Mouse (Mus musculus) heart, adult 2 months (tissue): ENCODE data around the gene Bst2. TPM values are rescaled to one million over a fixed set of nuclear protein-coding genes. Genes with fewer than 3 reads are reported as not detected.

Experiments used
- DNase-seq, 2 experiments: peaks; one replicate each; pipeline ENCODE4 v3.0.0; 2021
- H3K27ac ChIP-seq: fragments of 200-600 bp; 2 replicates; pipeline ENCODE4 v1.8.1; 2022
- H3K27me3 ChIP-seq: fragments of 200-500 bp; 2 replicates; pipeline ENCODE4 v1.6.1; 2012; ENCODE audit warnings: mild to moderate bottlenecking, low read length, inconsistent platforms, mixed read lengths; ENCODE audit not compliant: control insufficient read depth, insufficient read depth
- H3K36me3 ChIP-seq: fragments of 200-500 bp; 2 replicates; pipeline ENCODE4 v1.6.1; 2012; ENCODE audit warnings: low read length, inconsistent platforms; ENCODE audit not compliant: control insufficient read depth, insufficient read depth
- H3K4me1 ChIP-seq: fragments of 200-500 bp; 2 replicates; pipeline ENCODE4 v1.6.1; 2011; ENCODE audit warnings: low read length; ENCODE audit not compliant: control insufficient read depth, insufficient read depth
- H3K4me3 ChIP-seq: fragments of 200-600 bp; 2 replicates; pipeline ENCODE4 v1.8.1; 2022
- H3K79me2 ChIP-seq: fragments of 200-500 bp; replicated peaks from 2 replicates; pipeline ENCODE4 v1.6.1; 2012; ENCODE audit warnings: mild to moderate bottlenecking, inconsistent platforms, low read length, moderate library complexity, mixed read lengths; ENCODE audit not compliant: control insufficient read depth, insufficient read depth
- H3K9ac ChIP-seq: fragments of 200-500 bp; 2 replicates; pipeline ENCODE4 v1.6.1; 2012; ENCODE audit warnings: low read depth, mild to moderate bottlenecking, control low read depth, inconsistent platforms, low read length, mixed read lengths
- CTCF ChIP-seq: fragments of 200-600 bp; IDR thresholded peaks from 2 replicates; pipeline ENCODE4 v1.8.1; 2022; ENCODE audit warnings: antibody characterized with exemption, mild to moderate bottlenecking, moderate library complexity
- EP300 ChIP-seq: fragments of 200-500 bp; IDR thresholded peaks from 2 replicates; pipeline ENCODE4 v1.6.1; 2011; ENCODE audit warnings: low read depth, low read length, control low read depth; ENCODE audit not compliant: insufficient read depth
- POLR2A ChIP-seq: fragments of 200-500 bp; IDR thresholded peaks from 2 replicates; pipeline ENCODE4 v1.6.1; 2011; ENCODE audit warnings: mild to moderate bottlenecking, low read depth, low read length, control low read depth; ENCODE audit not compliant: insufficient read depth
- WGBS: fragments of 180-500 bp; shearing (Covaris S2); methylation state at CpG from one replicate; pipeline ENCODE4 v1.1.7; 2018; 5-methylcytosine and 5-hydroxymethylcytosine counted together
- intact Hi-C: fragments of 180-260 bp; cut with DNase I; formaldehyde crosslinking; loops from one replicate; pipeline ENCODE4 v1.15.1; 2025
- polyA plus RNA-seq: library from polyadenylated mRNA; depleted of rRNA; stranded (reverse); fragments of >200 nt; gene quantifications from 2 replicates; pipeline ENCODE4 v1.2.3, GENCODE M21; 2012
- total RNA-seq, 2 experiments: library from RNA; stranded (reverse); gene quantifications; 2 replicates each; pipeline ENCODE4 v1.2.3; 2021

The Bst2 gene
- total and polyA plus RNA-seq, 3 experiments: 17.4 to 85.9 (median 18.1) TPM

DNA sequence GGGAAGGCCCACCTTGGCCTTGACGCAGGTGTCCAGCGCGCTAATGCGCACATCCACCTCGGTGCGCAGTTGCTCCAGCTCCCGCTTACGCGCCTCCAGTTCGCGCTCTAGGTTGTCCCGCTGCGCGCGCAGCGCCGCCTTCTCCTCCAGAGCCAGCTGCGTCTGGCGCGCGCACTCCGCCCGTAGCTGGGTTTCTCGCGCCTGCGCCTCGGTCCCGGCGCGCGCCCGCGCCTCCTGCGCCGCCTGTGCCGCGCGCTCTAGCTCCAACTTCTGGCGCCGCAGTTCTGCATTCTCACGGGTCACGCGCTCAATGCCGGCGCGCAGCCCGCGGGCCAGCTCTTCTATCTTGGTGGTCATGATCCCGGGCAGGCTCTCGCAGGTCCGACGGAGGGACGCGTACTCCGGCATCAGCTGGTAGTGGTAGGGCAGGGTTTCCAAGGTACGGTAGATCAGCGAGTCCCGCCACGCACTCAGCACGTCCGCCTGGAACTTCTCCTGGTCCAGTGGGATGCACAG, 29.6 kb downstream of the Bst2 start:
- Histone ChIP-seq H3K4me1 (peaks cover 2% of the 10 kb centered on the region; the same call in 1 of the 2 replicates), H3K9ac (peak overlapping the region; percentile 42), H3K79me2 (no peaks in the 10 kb centered on the region), H3K27me3 (no peaks in the 10 kb centered on the region), H3K27ac (peak overlapping the region; percentile 45), H3K4me3 (peak overlapping the region; percentile 53), H3K36me3 (no peaks in the 10 kb centered on the region)
- TF ChIP-seq EP300: no peak
- TF ChIP-seq CTCF: no peak
- intact Hi-C loops: loop anchor here (1.0 kb wide), 1 partner anchor 10 kb away; no protein-coding TSS in a partner anchor
- WGBS: under 1% methylated on average over 61 of the region's 61 CpGs
- DNase-seq: peak; percentile 83 to 90

DNA sequence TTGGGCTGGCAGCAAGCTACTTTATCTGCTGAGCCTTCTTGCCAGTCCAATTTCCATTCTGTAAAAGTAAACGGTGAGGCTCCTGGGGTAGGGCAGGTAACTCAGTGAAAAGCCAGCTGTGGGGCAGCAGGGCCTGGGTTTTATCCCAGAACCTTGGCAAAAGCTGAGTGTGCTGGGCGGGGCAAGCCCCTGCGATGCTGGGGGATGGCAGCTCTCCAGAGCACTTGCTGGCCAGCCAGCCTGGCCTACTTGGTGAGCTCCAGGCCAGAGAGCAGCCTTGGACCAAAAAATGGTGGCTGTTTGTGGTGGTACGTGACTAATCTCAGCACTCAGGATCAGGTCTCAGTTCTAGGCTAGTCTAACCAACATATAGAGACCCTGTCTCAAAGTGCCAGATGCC, 31.3 kb downstream of the Bst2 start:
- H3K27me3 ChIP-seq: no peaks in the 10 kb centered on the region
- no peak overlapping the region for H3K9ac ChIP-seq
- WGBS: 44% methylated on average over 4 of the region's 4 CpGs
- no peaks in the 10 kb centered on the region for H3K36me3 ChIP-seq
- intact Hi-C loops: no loop called here
- no peak overlapping the region for H3K4me3 ChIP-seq
- TF ChIP-seq POLR2A (no peak), EP300 (no peak), CTCF (no peak)
- H3K4me1 ChIP-seq: peaks cover 2% of the 10 kb centered on the region; the same call in 1 of the 2 replicates
- H3K27ac ChIP-seq: no peak overlapping the region
- no peaks in the 10 kb centered on the region for H3K79me2 ChIP-seq
- DNase-seq: peak; percentile 61 to 74

DNA sequence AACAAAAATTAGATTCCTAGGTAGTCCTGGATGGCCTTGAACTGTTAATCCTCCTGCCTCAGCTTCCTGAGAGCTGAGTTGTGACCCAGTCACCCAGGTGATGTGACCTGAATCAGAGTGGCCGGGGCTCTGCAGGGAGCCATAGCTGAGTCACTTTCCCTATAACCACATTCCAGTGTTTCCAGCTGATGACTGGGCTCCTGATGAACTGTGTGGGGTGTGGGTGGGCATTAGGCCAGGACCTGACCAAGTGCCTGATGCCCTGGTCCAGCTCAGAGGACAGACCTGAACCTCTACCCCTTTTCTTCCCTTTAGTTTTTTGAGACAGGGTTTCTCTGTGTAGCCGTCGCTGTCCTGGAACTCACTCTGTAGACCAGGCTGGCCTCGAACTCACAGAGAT, 31.9 kb downstream of the Bst2 start:
- Histone ChIP-seq H3K36me3 (no peaks in the 10 kb centered on the region), H3K27me3 (no peaks in the 10 kb centered on the region), H3K79me2 (no peaks in the 10 kb centered on the region), H3K9ac (no peak overlapping the region), H3K4me3 (no peak overlapping the region), H3K27ac (no peak overlapping the region), H3K4me1 (peaks cover 2% of the 10 kb centered on the region; the same call in 1 of the 2 replicates)
- TF ChIP-seq EP300 (no peak), POLR2A (no peak), CTCF (no peak)
- DNase-seq: no peak
- intact Hi-C loops: no loop called here
- WGBS: 95% methylated on average over 4 of the region's 4 CpGs

DNA sequence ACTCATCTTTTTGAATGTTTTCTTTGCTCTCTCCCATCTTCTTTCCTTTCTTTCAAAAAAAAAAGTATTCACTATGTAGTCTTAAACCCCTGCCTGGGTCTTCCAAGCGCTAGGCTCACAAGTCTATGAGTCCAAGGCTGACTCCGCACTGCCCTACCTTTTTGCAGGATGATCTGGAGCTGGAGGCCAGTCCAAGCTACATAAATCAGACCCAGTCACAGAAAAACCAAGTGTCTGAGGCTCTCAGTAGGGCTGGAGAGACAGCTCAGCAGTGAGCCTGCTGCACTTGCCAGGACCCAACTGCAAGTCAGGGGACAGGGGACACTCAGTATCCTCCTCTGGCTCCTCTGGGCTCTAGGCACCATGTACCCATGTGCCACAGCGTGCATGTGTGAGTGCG, 32.9 kb downstream of the Bst2 start:
- intact Hi-C loops: no loop called here
- Histone ChIP-seq H3K4me1 (peaks cover 4% of the 10 kb centered on the region), H3K4me3 (no peak overlapping the region), H3K27ac (no peak overlapping the region), H3K36me3 (no peaks in the 10 kb centered on the region), H3K9ac (no peak overlapping the region), H3K79me2 (no peaks in the 10 kb centered on the region), H3K27me3 (no peaks in the 10 kb centered on the region)
- WGBS: 93% methylated on average over 4 of the region's 4 CpGs
- TF ChIP-seq EP300 (no peak), CTCF (no peak), POLR2A (no peak)
- no peak for DNase-seq

DNA sequence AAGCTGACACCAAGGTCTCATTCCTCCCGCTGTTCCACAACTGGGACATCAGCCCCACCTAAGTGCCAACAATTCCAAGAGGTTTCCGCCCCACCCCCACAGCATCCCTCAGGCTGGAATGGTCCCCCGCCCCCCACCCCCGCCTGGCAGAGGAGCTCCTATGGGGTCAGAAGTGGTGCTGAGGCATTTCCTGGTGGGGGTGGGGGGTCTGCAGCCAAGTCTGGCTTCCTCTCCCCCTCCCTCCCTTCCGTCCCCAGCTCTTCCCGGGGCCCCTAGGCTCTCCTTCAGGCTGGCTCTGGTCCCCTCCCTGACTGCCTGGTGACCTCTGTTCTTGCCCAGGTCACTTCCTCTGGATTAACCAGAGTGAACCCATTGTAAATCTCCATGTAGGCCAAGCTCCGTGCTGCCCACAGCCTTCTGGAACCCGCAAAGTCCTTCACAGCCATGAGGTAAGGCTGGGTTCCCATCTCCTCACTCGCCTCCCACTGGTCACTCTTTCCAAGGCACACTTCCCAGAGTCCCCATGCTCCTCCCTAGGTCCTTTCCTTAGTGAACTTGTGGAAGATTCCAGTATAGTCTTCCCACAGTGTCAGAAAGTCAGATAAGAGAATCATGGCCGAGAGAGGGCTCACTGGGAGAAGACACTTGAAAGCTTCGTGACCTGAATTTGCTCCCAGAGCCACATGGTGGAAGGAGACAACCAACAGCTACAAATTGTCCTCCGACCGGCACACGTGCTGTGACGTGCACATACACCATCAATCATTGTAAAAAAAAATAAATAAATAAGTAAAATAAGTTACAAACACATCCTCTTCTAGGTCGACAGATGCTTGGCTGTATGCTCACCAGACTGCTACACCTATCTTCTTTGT, 38.2 kb downstream of the Bst2 start:
- WGBS: 36% methylated on average over 16 of the region's 16 CpGs
- no peak for DNase-seq
- TF ChIP-seq CTCF (no peak), POLR2A (no peak), EP300 (no peak)
- H3K79me2 ChIP-seq: no peaks in the 10 kb centered on the region
- H3K4me3 ChIP-seq: no peak overlapping the region
- H3K27me3 ChIP-seq: no peaks in the 10 kb centered on the region
- no peak overlapping the region for H3K9ac ChIP-seq
- intact Hi-C loops: loop anchor here (5.0 kb wide), 1 partner anchor 93 kb away; the partner anchor contains the start of gene Pgls
- peaks cover 29% of the 10 kb centered on the region for H3K4me1 ChIP-seq
- H3K27ac ChIP-seq: peak overlapping the region; percentile 59
- H3K36me3 ChIP-seq: peaks cover 2% of the 10 kb centered on the region; the same call in 1 of the 2 replicates
